Mouse (Mus musculus) MEL (cell line): ENCODE data around the gene Mboat2.

ENCODE experiments used
- CTCF ChIP-seq, 3 experiments: IDR thresholded peaks in 2 of 3; conservative IDR thresholded peaks in 1 of 3; 2 replicates each; pipeline ENCODE4 v1.5.1; 2011 to 2012; ENCODE audit warnings: low read length in 3 of 3, low read depth in 2 of 3, mild to moderate bottlenecking in 2 of 3, improper control_type of control experiment in 1 of 3, inconsistent platforms in 1 of 3, mixed read lengths in 1 of 3, moderate library complexity in 1 of 3; ENCODE audit not compliant: control insufficient read depth in 1 of 3, insufficient read depth in 1 of 3, poor library complexity in 1 of 3, severe bottlenecking in 1 of 3
- EP300 ChIP-seq, 2 experiments: IDR thresholded peaks; 2 replicates each; pipeline ENCODE4 v1.6.1; 2011; ENCODE audit warnings: improper control_type of control experiment in 2 of 2, low read length in 2 of 2, low read depth in 1 of 2, mild to moderate bottlenecking in 1 of 2
- HCFC1 ChIP-seq: IDR thresholded peaks from 2 replicates; pipeline ENCODE4 v1.6.1; 2012; ENCODE audit warnings: low read depth, mild to moderate bottlenecking, inconsistent platforms, low read length, improper control_type of control experiment, moderate library complexity
- KAT2A ChIP-seq: conservative IDR thresholded peaks from 2 replicates; pipeline ENCODE4 v1.6.1; 2012; ENCODE audit warnings: low read depth, low read length, improper control_type of control experiment, inconsistent platforms
- MAX ChIP-seq: IDR thresholded peaks from 2 replicates; pipeline ENCODE4 v1.6.1; 2011; ENCODE audit warnings: low read length, improper control_type of control experiment
- MEF2A ChIP-seq: IDR thresholded peaks from 2 replicates; pipeline ENCODE4 v1.6.1; 2014; ENCODE audit warnings: low read depth, mild to moderate bottlenecking, inconsistent platforms, low read length, improper control_type of control experiment; ENCODE audit not compliant: poor library complexity, insufficient replicate concordance, severe bottlenecking; ENCODE audit errors: extremely low read depth
- NELFE ChIP-seq: IDR thresholded peaks from 2 replicates; pipeline ENCODE4 v1.6.1; 2011; ENCODE audit warnings: low read depth, low read length, improper control_type of control experiment
- POLR2A ChIP-seq, 2 experiments: IDR thresholded peaks; 2 replicates each; pipeline ENCODE4 v1.6.1; 2011 to 2012; ENCODE audit warnings: low read length in 2 of 2, mild to moderate bottlenecking in 2 of 2, control low read depth in 1 of 2, improper control_type of control experiment in 1 of 2, low read depth in 1 of 2, moderate library complexity in 1 of 2; ENCODE audit not compliant: control insufficient read depth in 1 of 2, insufficient read depth in 1 of 2, poor library complexity in 1 of 2
- POLR2AphosphoS2 ChIP-seq: IDR thresholded peaks from 2 replicates; pipeline ENCODE4 v1.6.1; 2011; ENCODE audit warnings: low read length, improper control_type of control experiment
- RCOR1 ChIP-seq: IDR thresholded peaks from 2 replicates; pipeline ENCODE4 v1.6.1; 2012; ENCODE audit warnings: low read depth, mild to moderate bottlenecking, inconsistent platforms, low read length, improper control_type of control experiment

GRCm38 (mm10) chr12:24811230-24811629 is 19.4 kb upstream of the Mboat2 start:
- TF ChIP-seq CTCF (IDR thresholded peaks at IDR 0.05 in 2 of 3, conservative IDR thresholded peaks at IDR 0.05 in 1 of 3; ENCODE audit: control insufficient read depth in 1 of 3, insufficient read depth in 1 of 3, low read depth in 2 of 3, low read length in 3 of 3, poor library complexity in 1 of 3, severe bottlenecking in 1 of 3) (no peak), EP300 (IDR thresholded peaks at IDR 0.05; ENCODE audit: low read depth in 1 of 2, low read length in 2 of 2) (no peak; a peak in 2 of 4 replicates), HCFC1 (no peak), MEF2A (no peak), POLR2A (IDR thresholded peaks at IDR 0.05; ENCODE audit: control insufficient read depth in 1 of 2, insufficient read depth in 1 of 2, low read depth in 1 of 2, low read length in 2 of 2, poor library complexity in 1 of 2) (no peak), NELFE (no peak), MAX (no peak), RCOR1 (no peak), KAT2A (no peak), POLR2AphosphoS2 (no peak)
